Mouse (Mus musculus) embryonic facial prominence, embryonic 10.5 days (tissue): Measurements from ENCODE around the gene 4932415D10Rik. TPM values are rescaled to one million over a fixed set of nuclear protein-coding genes. Genes with fewer than 3 reads are reported as not detected.

ENCODE experiments used
- polyA plus RNA-seq: library from polyadenylated mRNA; unstranded; fragments of >200 nt; fragmentation: Nextera tagmentation; extraction: Ambion mirVana; gene quantifications from 2 replicates; pipeline ENCODE4 v1.2.1, GENCODE M21; 2016

Gene 4932415D10Rik
- polyA plus RNA-seq, 1 experiment from 2014 or later = not detected

Other genes starting within 250 kb of the 4932415D10Rik start
- gene BC024063, start 233.2 kb downstream of the 4932415D10Rik start, polyA plus RNA-seq = 6.2 and 6.4 TPM in 2 replicates
- gene AU041133, start 188.6 kb downstream of the 4932415D10Rik start, polyA plus RNA-seq = 4.3 and 4.5 TPM in 2 replicates
- 13.9 and 14.2 TPM in 2 replicates for gene Zfp938, start 75.3 kb downstream of the 4932415D10Rik start, polyA plus RNA-seq
- 9.6 TPM in 2 replicates for gene Gm4924, start 37.7 kb upstream of the 4932415D10Rik start, polyA plus RNA-seq
- gene Gm1553, start 176.0 kb upstream of the 4932415D10Rik start, polyA plus RNA-seq = not detected in 2 replicates